Mouse (Mus musculus) olfactory bulb, adult 2 months (tissue): ENCODE results near the gene Hgd. TPM values are rescaled to one million over a fixed set of nuclear protein-coding genes. Genes with fewer than 3 reads are reported as not detected.

Experiments used
- H3K27ac ChIP-seq: fragments of 200-500 bp; 2 replicates; pipeline ENCODE4 v1.5.1; 2012; ENCODE audit warnings: low read depth, low read length; ENCODE audit not compliant: insufficient read depth
- H3K4me1 ChIP-seq: fragments of 200-500 bp; 2 replicates; pipeline ENCODE4 v1.6.1; 2012; ENCODE audit warnings: low read length; ENCODE audit not compliant: control insufficient read depth, insufficient read depth
- H3K4me3 ChIP-seq: fragments of 200-500 bp; 2 replicates; pipeline ENCODE4 v1.5.1; 2012; ENCODE audit warnings: mild to moderate bottlenecking, low read depth, low read length, moderate library complexity; ENCODE audit not compliant: insufficient read depth
- CTCF ChIP-seq: fragments of 200-500 bp; IDR thresholded peaks from 2 replicates; pipeline ENCODE4 v1.5.1; 2012; ENCODE audit warnings: low read depth, mild to moderate bottlenecking, low read length, moderate library complexity; ENCODE audit not compliant: insufficient read depth
- POLR2A ChIP-seq: fragments of 200-500 bp; IDR thresholded peaks from 2 replicates; pipeline ENCODE4 v1.6.1; 2012; ENCODE audit warnings: mild to moderate bottlenecking, low read depth, low read length, moderate library complexity; ENCODE audit not compliant: insufficient read depth
- WGBS: fragments of 180-500 bp; shearing (Covaris S2); methylation state at CpG from one replicate; pipeline ENCODE4 v1.1.7; 2018; 5-methylcytosine and 5-hydroxymethylcytosine counted together
- polyA plus RNA-seq: library from polyadenylated mRNA; stranded (reverse); fragments of >200 nt; gene quantifications from 2 replicates; pipeline ENCODE4 v1.2.4, GENCODE M21; 2012; ENCODE audit warnings: low replicate concordance; ENCODE audit not compliant: missing spikeins, insufficient read depth, insufficient read length

The Hgd gene
- polyA plus RNA-seq, 1 experiment, result not detected

GRCm38 (mm10) chr16:37612013-37612412, 32.1 kb downstream of the Hgd start:
- peaks cover 11% of the 10 kb centered on the region for H3K4me1 ChIP-seq

GRCm38 (mm10) chr16:37614540-37614939, 34.6 kb downstream of the Hgd start:
- H3K4me3 ChIP-seq, result no peak overlapping the region
- WGBS, result 92% methylated on average over 9 of the region's 9 CpGs
- H3K27ac ChIP-seq, result no peak overlapping the region
- no peak for TF ChIP-seq CTCF
- no peak for TF ChIP-seq POLR2A
- H3K4me1 ChIP-seq, result peaks cover 17% of the 10 kb centered on the region

More at GRCm38 (mm10) chr16:37612013-37612412, 32.1 kb downstream of the Hgd start:
- WGBS, result 95% methylated on average over 5 of the region's 5 CpGs
- no peak for TF ChIP-seq CTCF
- TF ChIP-seq POLR2A, result no peak
- Histone ChIP-seq H3K4me3 (no peak overlapping the region), H3K27ac (no peak overlapping the region)

GRCm38 (mm10) chr16:37615429-37615828, 35.5 kb downstream of the Hgd start:
- Histone ChIP-seq H3K27ac (no peak overlapping the region), H3K4me3 (no peak overlapping the region), H3K4me1 (peaks cover 11% of the 10 kb centered on the region)
- 73% methylated on average over 8 of the region's 8 CpGs for WGBS
- no peak for TF ChIP-seq POLR2A
- no peak for TF ChIP-seq CTCF

GRCm38 (mm10) chr16:37616104-37616503, 36.2 kb downstream of the Hgd start:
- WGBS, result 45% methylated on average over 8 of the region's 8 CpGs
- peak overlapping the region; percentile 81 for H3K27ac ChIP-seq

GRCm38 (mm10) chr16:37617695-37618094, 37.7 kb downstream of the Hgd start:
- TF ChIP-seq POLR2A (no peak), CTCF (no peak)
- Histone ChIP-seq H3K4me1 (peaks cover 11% of the 10 kb centered on the region), H3K27ac (peak overlapping the region; percentile 96), H3K4me3 (no peak overlapping the region)
- WGBS, result 20% methylated on average over 3 of the region's 3 CpGs

More at GRCm38 (mm10) chr16:37616104-37616503, 36.2 kb downstream of the Hgd start:
- TF ChIP-seq CTCF (no peak), POLR2A (no peak)
- Histone ChIP-seq H3K4me3 (no peak overlapping the region), H3K4me1 (peaks cover 11% of the 10 kb centered on the region)

GRCm38 (mm10) chr16:37622403-37622802, 42.5 kb downstream of the Hgd start:
- H3K4me3 ChIP-seq, result no peak overlapping the region
- TF ChIP-seq POLR2A (no peak), CTCF (no peak)
- H3K4me1 ChIP-seq, result peaks cover 9% of the 10 kb centered on the region
- 72% methylated on average over 3 of the region's 3 CpGs for WGBS
- H3K27ac ChIP-seq, result no peak overlapping the region

GRCm38 (mm10) chr16:37622919-37623318, 43.0 kb downstream of the Hgd start:
- no peak overlapping the region for H3K4me3 ChIP-seq
- TF ChIP-seq POLR2A (no peak), CTCF (no peak)
- WGBS, result 61% methylated on average over 5 of the region's 5 CpGs
- H3K27ac ChIP-seq, result no peak overlapping the region
- peaks cover 5% of the 10 kb centered on the region for H3K4me1 ChIP-seq

- Histone ChIP-seq H3K4me1 (peaks cover 5% of the 10 kb centered on the region), H3K27ac (peak overlapping the region; percentile 70), H3K4me3 (no peak overlapping the region)
- TF ChIP-seq POLR2A (no peak), CTCF (no peak)
- 38% methylated on average over 4 of the region's 4 CpGs for WGBS
These were observed 46.5 kb downstream of the Hgd start for GRCm38 (mm10) chr16:37626388-37626949.

GRCm38 (mm10) chr16:37628336-37628735, 48.4 kb downstream of the Hgd start:
- WGBS, result 84% methylated on average over 9 of the region's 9 CpGs
- TF ChIP-seq POLR2A (no peak), CTCF (no peak)
- H3K4me3 ChIP-seq, result no peak overlapping the region
- H3K27ac ChIP-seq, result no peak overlapping the region
- H3K4me1 ChIP-seq, result peaks cover 5% of the 10 kb centered on the region
